Mouse (Mus musculus): ENCODE data around the gene Gzf1. TPM values are rescaled to one million over a fixed set of nuclear protein-coding genes. Genes with fewer than 3 reads are reported as not detected.

Gene Gzf1
- polyA plus RNA-seq, 1 experiment from 2014 or later, result 27.5 TPM

GRCm38 (mm10) chr2:148689444-148690140 lies 8.8 kb downstream of the Gzf1 start:
- Histone ChIP-seq H3K27ac (ENCODE audit: low read depth, low read length) (no peak overlapping the region), H3K4me2 (no peak overlapping the region), H3K27me3 (ENCODE audit: control insufficient read depth, insufficient read depth, low read length) (no peaks in the 10 kb centered on the region), H3K9ac (ENCODE audit: low read length) (no peak overlapping the region), H3K9me3 (ENCODE audit: control insufficient read depth, low read length) (no peaks in the 10 kb centered on the region), H3K36me3 (ENCODE audit: control insufficient read depth, insufficient read depth, low read length) (peaks cover 21% of the 10 kb centered on the region), H3K4me1 (ENCODE audit: control insufficient read depth, insufficient read depth, low read length) (0 out of 2 replicates have a peak, but pooled peaks cover 2% of the 10 kb centered on the region), H3K4me3 (ENCODE audit: low read depth, low read length) (no peak overlapping the region)
- 95% methylated on average over 6 of the region's 6 CpGs for WGBS
- no peak for ATAC-seq (ENCODE audit: low FRiP score)
- no peak for DNase-seq (ENCODE audit: low spot score, missing footprints)

GRCm38 (mm10) chr2:148690291-148690690 lies 9.5 kb downstream of the Gzf1 start:
- WGBS, result 89% methylated on average over 3 of the region's 3 CpGs
- no peak for DNase-seq (ENCODE audit: low spot score, missing footprints)
- Histone ChIP-seq H3K4me2 (no peak overlapping the region), H3K27me3 (ENCODE audit: control insufficient read depth, insufficient read depth, low read length) (no peaks in the 10 kb centered on the region), H3K9me3 (ENCODE audit: control insufficient read depth, low read length) (no peaks in the 10 kb centered on the region), H3K4me1 (ENCODE audit: control insufficient read depth, insufficient read depth, low read length) (0 out of 2 replicates have a peak, but pooled peaks cover 2% of the 10 kb centered on the region), H3K4me3 (ENCODE audit: low read depth, low read length) (no peak overlapping the region), H3K9ac (ENCODE audit: low read length) (no peak overlapping the region), H3K36me3 (ENCODE audit: control insufficient read depth, insufficient read depth, low read length) (peaks cover 17% of the 10 kb centered on the region), H3K27ac (ENCODE audit: low read depth, low read length) (no peak overlapping the region)
- ATAC-seq (ENCODE audit: low FRiP score), result no peak

- DNase-seq (ENCODE audit: low spot score, missing footprints) (no peak), ATAC-seq (ENCODE audit: low FRiP score) (no peak)
- Histone ChIP-seq H3K9me3 (ENCODE audit: control insufficient read depth, low read length) (no peaks in the 10 kb centered on the region), H3K27ac (ENCODE audit: low read depth, low read length) (no peak overlapping the region), H3K36me3 (ENCODE audit: control insufficient read depth, insufficient read depth, low read length) (peaks cover 17% of the 10 kb centered on the region), H3K4me2 (no peak overlapping the region), H3K27me3 (ENCODE audit: control insufficient read depth, insufficient read depth, low read length) (no peaks in the 10 kb centered on the region), H3K9ac (ENCODE audit: low read length) (no peak overlapping the region), H3K4me3 (ENCODE audit: low read depth, low read length) (no peak overlapping the region), H3K4me1 (ENCODE audit: control insufficient read depth, insufficient read depth, low read length) (no peaks in the 10 kb centered on the region)
- WGBS, result 93% methylated on average over 5 of the region's 5 CpGs
These were observed 10.0 kb downstream of the Gzf1 start for GRCm38 (mm10) chr2:148690781-148691180.

GRCm38 (mm10) chr2:148698571-148698970 lies 17.7 kb downstream of the Gzf1 start:
- WGBS, result 90% methylated on average over 5 of the region's 5 CpGs
- Histone ChIP-seq H3K4me2 (no peak overlapping the region), H3K27me3 (ENCODE audit: control insufficient read depth, insufficient read depth, low read length) (no peaks in the 10 kb centered on the region), H3K4me3 (ENCODE audit: low read depth, low read length) (no peak overlapping the region), H3K36me3 (ENCODE audit: control insufficient read depth, insufficient read depth, low read length) (no peaks in the 10 kb centered on the region; the same call in 1 of the 2 replicates), H3K9ac (ENCODE audit: low read length) (no peak overlapping the region), H3K9me3 (ENCODE audit: control insufficient read depth, low read length) (no peaks in the 10 kb centered on the region), H3K27ac (ENCODE audit: low read depth, low read length) (no peak overlapping the region), H3K4me1 (ENCODE audit: control insufficient read depth, insufficient read depth, low read length) (no peaks in the 10 kb centered on the region)
- DNase-seq (ENCODE audit: low spot score, missing footprints) (no peak), ATAC-seq (ENCODE audit: low FRiP score) (no peak)

- Histone ChIP-seq H3K4me2 (no peak overlapping the region), H3K27me3 (ENCODE audit: control insufficient read depth, insufficient read depth, low read length) (no peaks in the 10 kb centered on the region), H3K36me3 (ENCODE audit: control insufficient read depth, insufficient read depth, low read length) (0 out of 2 replicates have a peak, but pooled peaks cover 2% of the 10 kb centered on the region), H3K4me3 (ENCODE audit: low read depth, low read length) (no peak overlapping the region), H3K9ac (ENCODE audit: low read length) (no peak overlapping the region), H3K27ac (ENCODE audit: low read depth, low read length) (no peak overlapping the region), H3K9me3 (ENCODE audit: control insufficient read depth, low read length) (no peaks in the 10 kb centered on the region), H3K4me1 (ENCODE audit: control insufficient read depth, insufficient read depth, low read length) (no peaks in the 10 kb centered on the region)
- peak; percentile 85 for DNase-seq (ENCODE audit: low spot score, missing footprints)
- ATAC-seq (ENCODE audit: low FRiP score), result peak; percentile 58
- WGBS, result 75% methylated on average over 15 of the region's 15 CpGs
These were observed 25.8 kb downstream of the Gzf1 start for GRCm38 (mm10) chr2:148706409-148707201.

GRCm38 (mm10) chr2:148707202-148707530 lies 26.3 kb downstream of the Gzf1 start:
- H3K27ac ChIP-seq (ENCODE audit: low read depth, low read length), result no peak overlapping the region
- ATAC-seq (ENCODE audit: low FRiP score) (no peak), DNase-seq (ENCODE audit: low spot score, missing footprints) (no peak)
- H3K27me3 ChIP-seq (ENCODE audit: control insufficient read depth, insufficient read depth, low read length), result no peaks in the 10 kb centered on the region
- H3K9me3 ChIP-seq (ENCODE audit: control insufficient read depth, low read length), result no peaks in the 10 kb centered on the region
- H3K4me1 ChIP-seq (ENCODE audit: control insufficient read depth, insufficient read depth, low read length), result no peaks in the 10 kb centered on the region
- no peak overlapping the region for H3K4me2 ChIP-seq
- 0 out of 2 replicates have a peak, but pooled peaks cover 2% of the 10 kb centered on the region for H3K36me3 ChIP-seq (ENCODE audit: control insufficient read depth, insufficient read depth, low read length)
- WGBS, result 64% methylated on average over 6 of the region's 6 CpGs
- H3K9ac ChIP-seq (ENCODE audit: low read length), result no peak overlapping the region
- no peak overlapping the region for H3K4me3 ChIP-seq (ENCODE audit: low read depth, low read length)

GRCm38 (mm10) chr2:148712326-148712725 lies 31.5 kb downstream of the Gzf1 start:
- no peaks in the 10 kb centered on the region for H3K9me3 ChIP-seq (ENCODE audit: control insufficient read depth, low read length)
- H3K27me3 ChIP-seq (ENCODE audit: control insufficient read depth, insufficient read depth, low read length), result no peaks in the 10 kb centered on the region
- 0 out of 2 replicates have a peak, but pooled peaks cover 2% of the 10 kb centered on the region for H3K36me3 ChIP-seq (ENCODE audit: control insufficient read depth, insufficient read depth, low read length)
- no peak overlapping the region for H3K9ac ChIP-seq (ENCODE audit: low read length)
- no peak overlapping the region for H3K27ac ChIP-seq (ENCODE audit: low read depth, low read length)
- DNase-seq (ENCODE audit: low spot score, missing footprints) (no peak), ATAC-seq (ENCODE audit: low FRiP score) (no peak)
- H3K4me3 ChIP-seq (ENCODE audit: low read depth, low read length), result no peak overlapping the region
- WGBS, result 82% methylated on average over 3 of the region's 3 CpGs
- H3K4me2 ChIP-seq, result no peak overlapping the region
- H3K4me1 ChIP-seq (ENCODE audit: control insufficient read depth, insufficient read depth, low read length), result no peaks in the 10 kb centered on the region

GRCm38 (mm10) chr2:148717072-148717471 lies 36.2 kb downstream of the Gzf1 start:
- no peak overlapping the region for H3K4me2 ChIP-seq
- H3K9ac ChIP-seq (ENCODE audit: low read length), result no peak overlapping the region
- H3K27me3 ChIP-seq (ENCODE audit: control insufficient read depth, insufficient read depth, low read length), result no peaks in the 10 kb centered on the region
- H3K27ac ChIP-seq (ENCODE audit: low read depth, low read length), result no peak overlapping the region
- WGBS, result 62% methylated on average over 2 of the region's 2 CpGs
- peak; percentile 33 for DNase-seq (ENCODE audit: low spot score, missing footprints)
- H3K9me3 ChIP-seq (ENCODE audit: control insufficient read depth, low read length), result no peaks in the 10 kb centered on the region
- no peaks in the 10 kb centered on the region for H3K4me1 ChIP-seq (ENCODE audit: control insufficient read depth, insufficient read depth, low read length)
- ATAC-seq (ENCODE audit: low FRiP score), result no peak
- no peak overlapping the region for H3K4me3 ChIP-seq (ENCODE audit: low read depth, low read length)
- H3K36me3 ChIP-seq (ENCODE audit: control insufficient read depth, insufficient read depth, low read length), result no peaks in the 10 kb centered on the region

- 82% methylated on average over 2 of the region's 2 CpGs for WGBS
- Histone ChIP-seq H3K9ac (ENCODE audit: low read length) (no peak overlapping the region), H3K4me2 (no peak overlapping the region), H3K27me3 (ENCODE audit: control insufficient read depth, insufficient read depth, low read length) (no peaks in the 10 kb centered on the region), H3K36me3 (ENCODE audit: control insufficient read depth, insufficient read depth, low read length) (no peaks in the 10 kb centered on the region), H3K4me3 (ENCODE audit: low read depth, low read length) (no peak overlapping the region), H3K27ac (ENCODE audit: low read depth, low read length) (no peak overlapping the region), H3K9me3 (ENCODE audit: control insufficient read depth, low read length) (no peaks in the 10 kb centered on the region), H3K4me1 (ENCODE audit: control insufficient read depth, insufficient read depth, low read length) (no peaks in the 10 kb centered on the region)
- no peak for DNase-seq (ENCODE audit: low spot score, missing footprints)
- ATAC-seq (ENCODE audit: low FRiP score), result no peak
These were observed 38.6 kb downstream of the Gzf1 start for GRCm38 (mm10) chr2:148719271-148719995.
